Mouse (Mus musculus): Measurements from ENCODE around the gene Mt1. TPM values are rescaled to one million over a fixed set of nuclear protein-coding genes. Genes with fewer than 3 reads are reported as not detected.
A peak's percentile ranks its signal among the peaks of the same experiment; 100 is the strongest.
"Not testable (repeated sequence)": the region's sequence is repeated elsewhere in the genome, so short reads cannot be mapped to it uniquely, and the experiment has no call there.

Gene Mt1
- polyA plus RNA-seq (2015; fragmentation: Nextera tagmentation; extraction: Ambion mirVana) = 85.2 and 100 TPM in 2 replicates

GRCm38 (mm10) chr8:94178857-94179712 is at the start of gene Mt1:
Gene Mt1, plus strand, starts transcription at chr8:94179082.
- H3K4me2 ChIP-seq (replicated peaks) = peak within 1 kb of the TSS; percentile 93
- peak within 1 kb of the TSS; percentile 44 for H3K9ac ChIP-seq (replicated peaks)
- H3K4me3 ChIP-seq = peak within 1 kb of the TSS; percentile 51
- H3K36me3 ChIP-seq = no peaks in the 10 kb centered on the region
- H3K27me3 ChIP-seq = peaks cover 43% of the 10 kb centered on the region
- H3K4me1 ChIP-seq = peaks cover 26% of the 10 kb centered on the region
- H3K9me3 ChIP-seq = no peaks in the 10 kb centered on the region
- peak; percentile 88 for ATAC-seq (replicated peaks)
- no peak within 1 kb of the TSS for H3K27ac ChIP-seq (replicated peaks)
- under 1% methylated on average over 50 of the region's 50 CpGs for WGBS

GRCm38 (mm10) chr8:94129133-94129789 is 49.6 kb upstream of the Mt1 start:
- H3K4me2 ChIP-seq (replicated peaks) = no peak overlapping the region
- no peak overlapping the region for H3K4me3 ChIP-seq
- H3K27ac ChIP-seq (replicated peaks) = peak overlapping the region; percentile 58
- peaks cover 25% of the 10 kb centered on the region for H3K4me1 ChIP-seq
- no peaks in the 10 kb centered on the region for H3K9me3 ChIP-seq
- H3K9ac ChIP-seq (replicated peaks) = no peak overlapping the region
- 61% methylated on average over 6 of the region's 6 CpGs for WGBS
- H3K27me3 ChIP-seq = no peaks in the 10 kb centered on the region
- ATAC-seq (replicated peaks) = peak; percentile 84
- no peaks in the 10 kb centered on the region for H3K36me3 ChIP-seq

GRCm38 (mm10) chr8:94130126-94130525 is 48.8 kb upstream of the Mt1 start:
- Histone ChIP-seq H3K4me3 (no peak overlapping the region), H3K27ac (replicated peaks) (peak overlapping the region; percentile 58; the same call in 1 of the 2 replicates), H3K4me2 (replicated peaks) (no peak overlapping the region), H3K9me3 (no peaks in the 10 kb centered on the region), H3K9ac (replicated peaks) (no peak overlapping the region), H3K4me1 (peaks cover 25% of the 10 kb centered on the region), H3K27me3 (no peaks in the 10 kb centered on the region), H3K36me3 (no peaks in the 10 kb centered on the region)
- 79% methylated on average over 4 of the region's 4 CpGs for WGBS
- ATAC-seq (replicated peaks) = no peak

- ATAC-seq (replicated peaks) = no peak
- H3K4me3 ChIP-seq = no peak overlapping the region
- H3K4me1 ChIP-seq = peaks cover 24% of the 10 kb centered on the region
- H3K27me3 ChIP-seq = no peaks in the 10 kb centered on the region
- no peak overlapping the region for H3K4me2 ChIP-seq (replicated peaks)
- no peak overlapping the region for H3K9ac ChIP-seq (replicated peaks)
- no peak overlapping the region for H3K27ac ChIP-seq (replicated peaks)
- H3K9me3 ChIP-seq = no peaks in the 10 kb centered on the region
- 77% methylated on average over 5 of the region's 5 CpGs for WGBS
- no peaks in the 10 kb centered on the region for H3K36me3 ChIP-seq
Observed at GRCm38 (mm10) chr8:94132096-94132495, 46.8 kb upstream of the Mt1 start.

- not testable (repeated sequence) for H3K4me2 ChIP-seq (replicated peaks); H3K27me3 ChIP-seq; H3K36me3 ChIP-seq; H3K4me1 ChIP-seq; H3K9me3 ChIP-seq; H3K4me3 ChIP-seq; ATAC-seq (replicated peaks); H3K9ac ChIP-seq (replicated peaks); H3K27ac ChIP-seq (replicated peaks)
- 78% methylated on average over 3 of the region's 3 CpGs for WGBS
Observed at GRCm38 (mm10) chr8:94134601-94135000, 44.3 kb upstream of the Mt1 start.

- Histone ChIP-seq H3K4me3 (no peak overlapping the region), H3K27ac (replicated peaks) (no peak overlapping the region), H3K4me2 (replicated peaks) (no peak overlapping the region), H3K9me3 (no peaks in the 10 kb centered on the region), H3K36me3 (no peaks in the 10 kb centered on the region), H3K4me1 (no peaks in the 10 kb centered on the region), H3K27me3 (no peaks in the 10 kb centered on the region), H3K9ac (replicated peaks) (no peak overlapping the region)
- WGBS = 92% methylated on average over 6 of the region's 6 CpGs
- no peak for ATAC-seq (replicated peaks)
Observed at GRCm38 (mm10) chr8:94135556-94135955, 43.3 kb upstream of the Mt1 start.

GRCm38 (mm10) chr8:94136192-94136591 is 42.7 kb upstream of the Mt1 start:
- Histone ChIP-seq H3K36me3 (no peaks in the 10 kb centered on the region), H3K4me2 (replicated peaks) (no peak overlapping the region), H3K4me1 (no peaks in the 10 kb centered on the region), H3K27me3 (no peaks in the 10 kb centered on the region), H3K27ac (replicated peaks) (no peak overlapping the region), H3K9me3 (no peaks in the 10 kb centered on the region), H3K4me3 (no peak overlapping the region), H3K9ac (replicated peaks) (no peak overlapping the region)
- WGBS = 76% methylated on average over 7 of the region's 7 CpGs
- ATAC-seq (replicated peaks) = no peak

- no peaks in the 10 kb centered on the region for H3K36me3 ChIP-seq
- WGBS = 65% methylated on average over 6 of the region's 6 CpGs
- no peak within 1 kb of the TSS for H3K4me2 ChIP-seq (replicated peaks)
- H3K9me3 ChIP-seq = no peaks in the 10 kb centered on the region
- no peak within 1 kb of the TSS for H3K27ac ChIP-seq (replicated peaks)
- H3K9ac ChIP-seq (replicated peaks) = no peak within 1 kb of the TSS
- no peaks in the 10 kb centered on the region for H3K4me1 ChIP-seq
- H3K27me3 ChIP-seq = no peaks in the 10 kb centered on the region
- ATAC-seq (replicated peaks) = no peak
- no peak within 1 kb of the TSS for H3K4me3 ChIP-seq
Observed at GRCm38 (mm10) chr8:94136933-94137332, 41.9 kb upstream of the Mt1 start, which contains the start of gene Mt4. Gene Mt4, plus strand, starts transcription at chr8:94137197.

GRCm38 (mm10) chr8:94140266-94140795 is 38.6 kb upstream of the Mt1 start:
- WGBS = 84% methylated on average over 4 of the region's 4 CpGs
- no peak overlapping the region for H3K27ac ChIP-seq (replicated peaks)
- H3K4me3 ChIP-seq = no peak overlapping the region
- H3K9ac ChIP-seq (replicated peaks) = no peak overlapping the region
- H3K4me1 ChIP-seq = no peaks in the 10 kb centered on the region
- no peaks in the 10 kb centered on the region for H3K27me3 ChIP-seq
- H3K9me3 ChIP-seq = no peaks in the 10 kb centered on the region
- no peak for ATAC-seq (replicated peaks)
- no peak overlapping the region for H3K4me2 ChIP-seq (replicated peaks)
- no peaks in the 10 kb centered on the region for H3K36me3 ChIP-seq

- Histone ChIP-seq H3K9me3 (no peaks in the 10 kb centered on the region), H3K4me1 (peaks cover 13% of the 10 kb centered on the region), H3K4me3 (no peak overlapping the region), H3K27me3 (no peaks in the 10 kb centered on the region), H3K9ac (replicated peaks) (no peak overlapping the region), H3K4me2 (replicated peaks) (no peak overlapping the region), H3K27ac (replicated peaks) (no peak overlapping the region), H3K36me3 (no peaks in the 10 kb centered on the region)
- WGBS = 39% methylated on average over 5 of the region's 5 CpGs
- ATAC-seq (replicated peaks) = no peak
Observed at GRCm38 (mm10) chr8:94148236-94148635, 30.6 kb upstream of the Mt1 start.

GRCm38 (mm10) chr8:94150925-94151324 is 28.0 kb upstream of the Mt1 start:
- 75% methylated on average over 5 of the region's 5 CpGs for WGBS
- ATAC-seq (replicated peaks) = no peak
- H3K36me3 ChIP-seq = no peaks in the 10 kb centered on the region
- no peaks in the 10 kb centered on the region for H3K9me3 ChIP-seq
- no peaks in the 10 kb centered on the region for H3K27me3 ChIP-seq
- H3K27ac ChIP-seq (replicated peaks) = no peak overlapping the region
- H3K9ac ChIP-seq (replicated peaks) = no peak overlapping the region
- H3K4me1 ChIP-seq = peaks cover 26% of the 10 kb centered on the region
- no peak overlapping the region for H3K4me2 ChIP-seq (replicated peaks)
- H3K4me3 ChIP-seq = no peak overlapping the region

Data from forebrain, embryonic 15.5 days (tissue).